Mouse (Mus musculus) kidney, postnatal 14 days (tissue): ENCODE measurements around the gene Glrx5.

Source experiments
- DNase-seq: peaks from one replicate; pipeline ENCODE4 v3.0.0; 2022; ENCODE audit warnings: mixed read lengths

Gene Glrx5

DNA sequence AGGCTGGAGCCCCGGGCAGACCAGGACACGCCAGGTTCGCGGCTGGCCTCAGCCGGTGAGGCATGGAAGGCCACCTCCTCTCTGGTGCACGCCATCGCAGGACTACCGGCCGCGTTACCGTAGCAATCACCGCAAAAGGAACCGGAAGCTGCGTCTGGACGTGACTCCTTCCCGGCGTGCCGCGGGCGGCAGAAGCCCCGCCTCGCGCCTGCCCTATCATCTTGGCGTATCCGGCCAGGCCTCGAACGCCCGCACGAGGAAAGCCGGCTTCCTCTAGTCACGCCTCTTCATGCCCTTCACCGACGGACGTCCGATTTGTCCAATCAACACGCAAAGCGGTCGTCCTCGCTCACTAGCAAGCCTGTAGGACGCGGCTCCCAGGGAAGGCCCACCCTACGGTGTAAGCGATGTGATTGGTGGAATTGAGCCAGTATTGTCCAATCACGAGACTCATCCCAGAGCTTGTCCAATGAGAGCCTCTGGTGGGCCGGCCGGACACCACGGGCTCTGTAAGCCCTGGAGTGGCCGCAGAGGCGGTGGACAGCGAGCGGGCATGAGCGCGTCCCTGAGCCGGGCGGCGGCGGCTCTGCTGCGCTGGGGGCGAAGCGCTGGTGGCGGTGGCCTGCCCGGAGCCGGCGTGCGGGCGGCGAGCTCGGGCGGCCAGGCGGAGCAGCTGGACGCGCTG, at the start of gene Glrx5:
TSS of gene Glrx5 (plus strand) at position 542 of the 685 bp plus-strand sequence.
- DNase-seq = peak; percentile 100

DNA sequence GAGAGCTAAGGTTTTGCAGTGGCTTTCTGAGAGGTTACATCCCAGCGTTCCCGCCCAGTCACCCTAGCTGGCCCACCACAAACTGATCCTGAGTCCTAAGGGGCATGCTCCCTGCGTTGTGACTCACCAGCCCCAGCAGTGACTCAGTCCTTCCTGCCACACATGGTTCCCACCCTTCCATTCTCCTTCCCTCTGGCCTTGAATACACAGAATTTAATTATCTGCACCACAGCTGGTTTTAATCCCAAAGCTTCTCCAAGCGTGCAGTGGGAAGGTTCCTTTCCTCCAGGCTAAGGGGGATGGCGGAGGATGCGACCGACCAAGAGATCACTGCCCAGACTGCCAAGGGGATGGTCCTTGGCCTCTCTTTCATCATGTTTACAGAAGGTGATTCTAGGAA, 49.0 kb upstream of the Glrx5 start:
- peak; percentile 12 for DNase-seq

- no peak for DNase-seq
These were observed 47.4 kb upstream of the Glrx5 start for GRCm38 (mm10) chr12:104985088-104985487.

GRCm38 (mm10) chr12:104986001-104986400, 46.5 kb upstream of the Glrx5 start:
- DNase-seq = peak; percentile 17

GRCm38 (mm10) chr12:104986781-104987180, 45.7 kb upstream of the Glrx5 start:
- DNase-seq = no peak

DNA sequence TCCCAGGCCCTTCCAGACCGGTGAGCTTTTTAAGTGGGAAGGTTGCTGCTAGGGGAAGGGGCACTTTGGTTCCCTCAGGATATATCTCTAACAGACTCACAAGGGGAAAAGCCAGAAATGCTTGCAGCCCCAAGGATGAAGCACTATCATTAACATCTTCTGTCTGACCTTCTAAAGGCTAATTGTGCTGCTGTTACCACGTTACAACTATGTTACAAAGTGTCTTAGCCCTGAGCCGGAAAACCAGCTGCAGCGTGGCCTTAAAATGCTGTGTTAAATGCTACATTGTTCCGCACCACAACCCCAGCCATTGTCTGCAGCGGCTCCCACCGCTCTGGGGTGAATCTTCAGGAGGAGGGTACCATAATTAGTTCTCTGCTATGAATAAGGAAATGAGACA, 44.6 kb upstream of the Glrx5 start:
- no peak for DNase-seq

DNA sequence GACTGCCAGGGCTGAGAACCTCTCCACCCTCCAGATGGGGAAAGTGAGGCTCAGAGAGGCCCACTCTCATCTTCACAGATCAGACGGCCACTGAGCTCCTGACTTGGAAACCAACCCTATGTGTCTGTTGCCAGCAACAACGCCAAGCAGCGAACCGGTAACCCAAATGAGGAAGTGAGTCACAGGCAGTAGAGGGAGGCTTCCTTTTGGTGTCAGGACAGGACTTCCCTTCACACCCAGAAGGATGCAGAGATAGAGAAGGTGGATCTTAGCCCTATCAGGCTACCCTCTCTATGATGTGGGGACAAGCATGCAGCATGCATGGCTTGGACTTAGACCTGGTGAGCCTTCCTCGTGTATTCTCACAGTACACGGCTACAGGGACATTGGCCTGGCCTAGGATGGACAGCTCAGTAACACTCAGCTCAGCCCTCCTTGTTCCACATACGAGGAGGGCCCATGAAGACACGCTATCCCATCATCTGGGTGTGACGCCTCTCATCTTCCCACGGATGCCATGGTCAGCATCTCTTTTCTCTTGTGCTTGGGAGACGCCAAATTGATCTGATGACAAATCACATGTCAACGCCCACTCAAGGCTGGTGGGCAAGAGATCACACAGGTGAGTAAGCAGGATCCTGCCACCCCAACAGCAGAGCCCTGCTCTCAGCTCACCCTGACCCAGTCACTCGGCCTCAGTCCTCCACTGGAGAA, 41.6 kb upstream of the Glrx5 start:
- peak; percentile 38 for DNase-seq

DNA sequence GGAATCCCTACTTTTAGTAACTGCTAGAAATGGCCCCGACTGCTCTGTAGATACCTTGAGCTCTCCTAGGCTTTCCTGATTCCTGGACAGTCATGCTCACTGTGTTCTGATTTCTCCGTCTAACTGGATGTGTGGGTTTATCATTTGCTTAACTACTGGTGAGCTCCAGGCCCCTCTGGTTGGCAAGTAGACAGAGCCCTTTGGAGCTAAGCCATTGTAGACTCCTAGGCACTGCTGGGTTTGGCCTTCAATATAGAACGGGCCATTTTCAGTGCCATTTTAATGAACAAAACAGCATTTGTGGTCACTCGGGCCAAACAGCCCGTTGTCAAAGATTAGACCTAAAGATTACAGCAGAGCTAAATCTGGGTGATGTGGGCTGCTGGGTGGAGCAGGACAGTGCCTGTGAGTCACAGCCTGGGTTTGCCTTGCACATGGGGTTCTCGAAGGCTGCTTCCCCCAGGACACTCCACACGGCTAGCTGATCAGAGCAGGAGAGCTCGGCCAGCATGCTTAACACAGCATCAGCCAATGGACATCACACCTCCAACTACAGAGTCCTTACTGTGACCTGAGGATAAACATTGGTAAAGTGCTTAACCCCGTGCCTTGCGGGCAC, 40.3 kb upstream of the Glrx5 start:
- no peak for DNase-seq

- peak; percentile 46 for DNase-seq
These were observed 39.6 kb upstream of the Glrx5 start for GRCm38 (mm10) chr12:104992838-104993237.

DNA sequence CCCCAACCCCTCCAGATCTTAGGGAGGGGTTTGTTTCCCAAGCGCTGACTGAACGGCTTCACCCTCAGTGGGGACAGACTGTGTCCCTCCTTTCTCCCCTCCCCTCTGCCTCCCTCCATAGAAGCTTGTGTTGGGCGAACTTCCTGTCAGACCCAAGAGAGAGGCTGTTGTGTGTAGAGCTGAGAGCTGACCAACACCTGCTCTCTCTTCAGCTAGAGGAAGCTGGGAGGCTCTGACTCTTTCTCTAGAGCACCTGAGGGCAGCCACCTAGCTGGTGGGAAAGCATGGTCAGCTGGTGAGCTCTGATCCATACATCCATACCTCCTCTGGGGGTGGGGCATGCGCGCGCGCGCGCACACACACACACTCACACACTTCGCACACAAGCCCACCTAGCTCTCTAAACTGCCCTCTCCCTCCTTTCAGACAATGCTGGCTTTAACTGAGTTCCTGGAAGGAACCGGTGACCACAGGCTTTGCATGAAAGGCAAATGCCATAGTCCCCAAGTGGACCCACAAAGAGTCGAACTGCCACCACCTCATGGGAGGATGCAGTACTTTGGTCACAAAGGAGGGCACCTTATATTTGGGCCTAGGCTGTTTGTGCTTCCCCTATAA, 37.1 kb upstream of the Glrx5 start:
- no peak for DNase-seq

DNA sequence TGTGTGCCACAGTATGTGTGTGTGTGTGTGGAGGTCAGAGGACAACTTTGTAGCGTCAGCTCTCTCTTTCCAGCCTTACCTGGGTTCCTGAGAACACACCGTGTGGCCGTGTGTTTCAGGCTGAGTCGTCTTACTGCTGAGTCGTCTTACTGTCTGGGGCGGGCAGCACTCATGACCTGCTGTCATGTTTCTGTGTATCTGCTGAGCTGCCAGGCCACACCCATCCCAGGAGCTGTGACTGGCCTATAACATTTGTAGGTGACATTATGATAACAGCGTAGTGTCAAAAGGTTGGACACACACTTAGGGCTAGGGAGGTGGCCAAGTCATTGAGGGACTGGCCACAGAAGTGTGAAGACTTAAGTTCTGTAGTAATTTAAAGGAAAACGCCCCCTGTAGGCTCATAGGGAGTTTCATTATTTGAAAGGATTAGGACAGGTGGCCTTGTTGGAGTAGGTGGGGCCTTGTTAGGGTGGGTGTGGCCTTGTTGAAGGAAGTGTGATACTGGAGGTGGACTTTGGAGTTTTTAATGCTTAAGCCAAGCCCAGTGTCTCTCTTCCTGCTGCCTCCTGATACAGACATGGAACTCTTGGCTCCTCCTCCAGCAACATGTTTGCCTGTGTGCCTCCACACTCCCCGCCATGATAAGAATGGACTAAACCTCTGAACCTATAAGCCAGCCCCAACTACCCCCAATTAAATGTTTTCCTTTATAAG, 36.3 kb upstream of the Glrx5 start:
- no peak for DNase-seq

GRCm38 (mm10) chr12:104997159-104997558, 35.3 kb upstream of the Glrx5 start:
- peak; percentile 26 for DNase-seq

DNA sequence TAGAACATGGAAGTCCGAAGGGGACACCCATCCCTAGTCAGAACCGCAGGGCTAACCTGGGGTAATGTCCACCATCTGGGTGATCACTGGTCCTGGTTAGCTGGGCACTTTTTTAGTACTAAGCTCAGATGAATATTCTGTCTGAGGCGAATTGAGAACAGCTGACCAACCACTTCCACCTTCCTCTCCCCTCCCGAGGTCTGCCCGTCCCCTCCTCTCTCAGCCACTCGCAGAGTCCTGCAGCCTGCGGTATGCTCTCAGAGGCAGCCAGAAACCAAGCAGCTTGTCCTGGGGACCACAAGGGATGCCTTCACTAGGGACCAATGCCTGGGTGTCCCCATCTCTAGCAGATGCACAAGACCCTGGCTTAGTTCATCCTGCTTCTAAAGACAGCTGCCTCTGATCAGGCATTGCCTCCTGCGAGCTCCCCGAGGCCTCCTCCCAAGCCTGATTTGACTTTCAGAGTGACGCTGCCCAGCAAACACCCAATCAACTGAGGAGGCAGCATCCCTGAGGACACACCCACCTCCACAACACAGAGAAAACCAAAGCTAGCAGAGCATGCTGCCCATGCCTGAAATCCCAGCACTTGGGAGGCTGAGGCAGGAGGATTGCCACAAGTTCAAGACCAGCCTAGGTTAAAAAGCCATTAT, 34.7 kb upstream of the Glrx5 start:
- no peak for DNase-seq

DNA sequence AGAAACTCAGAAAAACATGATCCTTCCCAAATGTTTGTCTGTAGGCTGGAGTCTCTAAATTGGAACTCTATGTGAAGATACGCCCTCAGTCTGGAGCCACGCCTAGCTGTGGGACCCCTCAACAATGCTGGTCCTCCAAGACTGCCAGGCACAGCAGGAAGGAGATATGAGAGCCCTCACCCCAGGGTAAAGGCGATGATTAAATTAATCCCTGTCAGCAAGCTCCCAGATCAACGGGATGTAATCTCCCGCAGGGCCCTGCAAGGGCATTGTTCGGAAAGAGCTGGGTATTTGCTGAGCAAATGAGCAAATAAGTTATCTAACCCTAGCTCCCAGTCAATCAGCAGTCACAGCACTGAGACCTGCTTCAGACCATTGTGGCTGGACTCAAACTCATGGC, 33.9 kb upstream of the Glrx5 start:
- no peak for DNase-seq

GRCm38 (mm10) chr12:104999171-104999570, 33.3 kb upstream of the Glrx5 start:
- no peak for DNase-seq

GRCm38 (mm10) chr12:105000487-105001283, 31.8 kb upstream of the Glrx5 start:
- DNase-seq = peak; percentile 71

GRCm38 (mm10) chr12:105001317-105001716, 31.2 kb upstream of the Glrx5 start:
- DNase-seq = no peak

DNA sequence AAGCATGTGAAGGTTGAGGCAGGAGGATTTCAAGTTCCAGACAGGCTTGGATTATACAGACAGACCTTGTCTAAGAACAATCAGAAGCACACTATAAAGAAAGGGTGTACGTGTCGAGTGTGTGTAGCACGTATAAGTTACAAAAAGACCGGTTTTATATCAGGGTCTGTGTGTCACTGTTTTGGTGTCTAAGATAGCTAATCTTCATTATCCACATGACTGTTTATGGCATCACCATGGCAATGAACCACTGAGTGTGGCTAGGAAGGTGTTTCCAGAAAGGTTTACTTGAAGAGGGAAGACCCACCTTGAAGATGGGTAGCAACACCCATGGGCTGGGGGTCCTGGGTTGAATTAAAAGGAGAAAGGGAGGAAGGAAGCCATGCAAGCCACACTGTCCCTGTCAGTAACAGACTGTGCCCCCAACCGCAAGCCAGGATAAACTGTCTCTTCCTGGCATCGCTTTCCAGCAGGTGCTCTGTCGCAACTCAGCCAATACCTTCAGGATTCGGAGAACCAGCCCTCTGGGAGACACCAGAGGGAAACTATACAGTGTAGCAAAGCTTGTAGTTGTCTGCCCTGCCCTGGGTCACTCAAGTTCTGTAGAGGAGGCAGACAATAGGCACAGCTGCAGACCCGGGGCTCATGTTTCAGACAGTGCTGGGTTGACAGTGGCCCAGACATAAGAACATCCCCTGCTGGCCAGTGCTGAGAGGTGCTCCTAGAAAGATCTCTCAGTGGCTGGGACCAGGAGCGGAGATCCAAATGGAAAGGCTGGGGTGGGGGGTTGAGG, 30.0 kb upstream of the Glrx5 start:
- DNase-seq = no peak

GRCm38 (mm10) chr12:105003158-105003557, 29.3 kb upstream of the Glrx5 start:
- DNase-seq = no peak

- no peak for DNase-seq
These were observed 28.8 kb upstream of the Glrx5 start for GRCm38 (mm10) chr12:105003715-105004114.
